Mouse (Mus musculus) G1E-ER4 (cell line): ENCODE measurements around the gene Psmd7. TPM values are rescaled to one million over a fixed set of nuclear protein-coding genes. Genes with fewer than 3 reads are reported as not detected.

Source experiments
- GATA1 ChIP-seq: IDR thresholded peaks from one replicate; pipeline ENCODE4 v1.8.0; 2012; ENCODE audit warnings: low read length, inconsistent platforms
- polyA plus RNA-seq: library from polyadenylated mRNA; stranded (reverse); fragments of >175 nt; gene quantifications from 2 replicates; pipeline ENCODE4 v1.2.3, GENCODE M21; 2012

Psmd7 gene
- polyA plus RNA-seq, 1 experiment, result 52.0 TPM

- no peak for TF ChIP-seq GATA1
Measured at GRCm38 (mm10) chr8:107546817-107547216, 41.4 kb downstream of the Psmd7 start.

- TF ChIP-seq GATA1, result no peak
Measured at GRCm38 (mm10) chr8:107546154-107546553, 42.1 kb downstream of the Psmd7 start.

GRCm38 (mm10) chr8:107545621-107546152 lies 42.6 kb downstream of the Psmd7 start:
- TF ChIP-seq GATA1, result no peak

GRCm38 (mm10) chr8:107544651-107545174 lies 43.6 kb downstream of the Psmd7 start:
- TF ChIP-seq GATA1, result no peak

GRCm38 (mm10) chr8:107544211-107544610 lies 44.1 kb downstream of the Psmd7 start:
- TF ChIP-seq GATA1, result no peak

- no peak for TF ChIP-seq GATA1
Measured at GRCm38 (mm10) chr8:107543714-107544113, 44.5 kb downstream of the Psmd7 start.

- no peak for TF ChIP-seq GATA1
Measured at GRCm38 (mm10) chr8:107542151-107542550, 46.1 kb downstream of the Psmd7 start.

- TF ChIP-seq GATA1, result no peak
Measured at GRCm38 (mm10) chr8:107541369-107541768, 46.9 kb downstream of the Psmd7 start.

- TF ChIP-seq GATA1, result no peak
Measured at GRCm38 (mm10) chr8:107540623-107541022, 47.6 kb downstream of the Psmd7 start.

- TF ChIP-seq GATA1, result no peak
Measured at GRCm38 (mm10) chr8:107537472-107537871, 50.8 kb downstream of the Psmd7 start.

Other genes starting within 250 kb of the Psmd7 start
- 0.26 and 0.50 TPM in 2 replicates for gene Nqo1, start 185.3 kb downstream of the Psmd7 start, polyA plus RNA-seq
- gene Nob1, start 163.4 kb downstream of the Psmd7 start, polyA plus RNA-seq, result 48.2 and 86.9 TPM in 2 replicates
- gene Wwp2, start 152.1 kb downstream of the Psmd7 start, polyA plus RNA-seq, result 33.2 and 35.0 TPM in 2 replicates